Mouse (Mus musculus) C2C12 (cell line): ENCODE data around the gene Prss36. TPM values are rescaled to one million over a fixed set of nuclear protein-coding genes. Genes with fewer than 3 reads are reported as not detected.

Experiments used
- H3K27me3 ChIP-seq: one replicate; pipeline ENCODE4 v1.6.1; 2011; ENCODE audit not compliant: control insufficient read depth, insufficient read depth, insufficient read length
- H3K36me3 ChIP-seq: one replicate; pipeline ENCODE4 v1.6.1; 2011; ENCODE audit not compliant: control insufficient read depth, insufficient read depth
- H3K4me3 ChIP-seq: one replicate; pipeline ENCODE4 v1.5.1; 2011; ENCODE audit warnings: mild to moderate bottlenecking, control low read depth; ENCODE audit not compliant: poor library complexity, insufficient read depth, severe bottlenecking
- H3K79me2 ChIP-seq: one replicate; pipeline ENCODE4 v1.6.1; 2011; ENCODE audit not compliant: control insufficient read depth, insufficient read depth
- H3K79me3 ChIP-seq: one replicate; pipeline ENCODE4 v1.6.1; 2011; ENCODE audit warnings: low read depth, control low read depth
- H3ac ChIP-seq: one replicate; pipeline ENCODE3; 2011; ENCODE audit warnings: low read depth; ENCODE audit not compliant: control insufficient read depth, insufficient read length
- CEBPB ChIP-seq: IDR thresholded peaks from one replicate; pipeline ENCODE4 v1.6.1; 2011; ENCODE audit warnings: low read depth, mild to moderate bottlenecking, control low read depth, moderate library complexity
- CTCF ChIP-seq: IDR thresholded peaks from one replicate; pipeline ENCODE4 v1.5.1; 2011; ENCODE audit not compliant: control insufficient read depth, insufficient read depth, insufficient read length
- FOSL1 ChIP-seq: IDR thresholded peaks from one replicate; pipeline ENCODE4 v1.8.0; 2011; ENCODE audit warnings: mild to moderate bottlenecking, low read length; ENCODE audit not compliant: poor library complexity, insufficient read depth, severe bottlenecking
- MAX ChIP-seq: IDR thresholded peaks from one replicate; pipeline ENCODE4 v1.6.1; 2011; ENCODE audit warnings: mild to moderate bottlenecking, control low read depth
- MYOD1 ChIP-seq: IDR thresholded peaks from one replicate; pipeline ENCODE4 v1.6.1; 2011; ENCODE audit warnings: low read depth; ENCODE audit not compliant: control insufficient read depth, insufficient read length
- MYOG ChIP-seq: IDR thresholded peaks from one replicate; pipeline ENCODE4 v1.6.1; 2011; ENCODE audit not compliant: control insufficient read depth, insufficient read length; ENCODE audit errors: extremely low read depth
- USF1 ChIP-seq: IDR thresholded peaks from one replicate; pipeline ENCODE4 v1.6.1; 2011; ENCODE audit warnings: low read depth, mild to moderate bottlenecking, control low read depth, moderate library complexity
- polyA plus RNA-seq: library from polyadenylated mRNA; unstranded; fragments of >200 nt; fragmentation: generic; extraction: Trizol; gene quantifications from one replicate; pipeline ENCODE4 v1.2.1, GENCODE M21; 2012; ENCODE audit warnings: missing spikeins

Prss36 gene
- polyA plus RNA-seq, 1 experiment: 4.7 TPM

DNA sequence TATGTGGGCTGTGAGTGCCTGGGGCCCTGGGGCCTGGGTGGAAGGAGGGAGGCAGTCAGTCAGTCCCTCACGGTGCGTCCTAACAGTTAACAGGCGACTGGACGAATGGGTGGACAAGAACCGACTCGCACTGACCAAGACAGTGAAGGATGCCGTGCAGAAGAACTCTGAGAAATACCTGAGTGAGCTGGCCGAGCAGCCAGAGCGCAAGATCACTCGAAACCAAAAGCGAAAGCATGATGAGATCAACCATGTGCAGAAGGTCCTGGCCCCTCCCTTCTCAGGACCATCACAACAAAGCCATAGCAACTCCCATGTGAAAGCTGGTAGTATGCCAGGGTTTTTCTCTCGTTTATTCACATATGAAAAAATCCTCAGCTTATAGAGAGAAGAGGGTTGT lies 31.2 kb downstream of the Prss36 start:
- Histone ChIP-seq H3ac (no peak overlapping the region), H3K27me3 (no peaks in the 10 kb centered on the region), H3K36me3 (peaks cover 10% of the 10 kb centered on the region), H3K79me3 (no peaks in the 10 kb centered on the region), H3K4me3 (no peak overlapping the region), H3K79me2 (peaks cover 7% of the 10 kb centered on the region)
- TF ChIP-seq MYOD1 (no peak), MAX (no peak), MYOG (no peak), CEBPB (no peak), FOSL1 (no peak), CTCF (no peak), USF1 (no peak)

DNA sequence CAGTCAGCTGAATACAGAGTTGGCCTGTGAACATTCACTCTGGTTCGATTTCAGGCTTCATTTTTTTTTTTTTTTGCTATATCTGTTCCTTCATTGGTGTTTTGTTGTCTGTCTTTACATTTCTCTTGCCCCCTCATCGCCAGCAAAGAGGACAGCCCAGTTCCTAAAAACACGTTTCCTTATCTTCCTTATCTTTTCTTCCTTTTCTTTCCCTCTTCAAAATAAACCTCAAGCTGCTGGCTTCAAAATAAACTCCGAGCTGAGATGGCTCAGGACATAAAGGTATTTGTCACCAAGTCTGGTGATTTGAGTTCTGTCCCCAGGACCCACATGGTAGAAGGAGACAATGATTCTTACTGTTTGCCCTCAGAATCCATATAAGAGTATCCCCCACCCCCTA lies 33.6 kb downstream of the Prss36 start:
- Histone ChIP-seq H3K4me3 (peak overlapping the region; percentile 61), H3K79me2 (peaks cover 7% of the 10 kb centered on the region), H3K27me3 (no peaks in the 10 kb centered on the region), H3ac (peak overlapping the region; percentile 7), H3K36me3 (peaks cover 17% of the 10 kb centered on the region), H3K79me3 (no peaks in the 10 kb centered on the region)
- TF ChIP-seq USF1: no peak
- no peak for TF ChIP-seq MYOD1
- no peak for TF ChIP-seq MAX
- TF ChIP-seq CTCF: no peak

DNA sequence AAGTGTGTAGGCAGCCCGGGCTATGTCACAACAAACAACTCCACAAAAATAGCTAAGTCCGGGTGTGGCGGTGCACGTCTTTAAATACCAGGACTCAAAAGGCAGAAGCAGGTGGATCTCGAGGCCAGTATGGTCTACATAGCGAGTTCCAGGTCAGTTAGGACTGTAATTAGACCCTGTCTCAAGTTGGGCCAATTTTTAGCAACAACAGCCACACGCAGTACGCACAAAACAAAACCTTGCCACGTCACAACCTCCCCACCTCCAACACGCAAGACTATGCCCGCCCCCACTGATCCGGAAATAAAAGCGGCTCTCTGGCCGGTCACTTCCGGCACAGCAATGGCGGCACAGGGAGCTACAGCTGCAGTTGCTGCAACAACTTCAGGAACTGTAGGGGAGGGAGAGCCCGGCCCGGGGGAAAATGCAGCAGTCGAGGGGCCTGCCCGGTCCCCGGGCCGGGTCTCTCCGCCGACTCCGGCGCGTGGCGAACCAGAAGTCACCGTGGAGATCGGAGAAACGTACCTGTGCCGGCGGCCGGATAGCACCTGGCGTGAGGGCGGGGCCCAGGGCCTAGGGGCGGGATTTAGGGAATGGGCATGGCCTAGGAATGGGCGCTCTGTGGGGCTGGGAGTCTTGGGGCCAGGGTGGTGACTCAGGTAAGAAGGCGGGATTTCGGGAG lies 34.2 kb downstream of the Prss36 start, which contains the start of gene Kat8:
Gene Kat8, plus strand, starts transcription at position 327 of the 682 bp plus-strand sequence.
- no peaks in the 10 kb centered on the region for H3K27me3 ChIP-seq
- no peaks in the 10 kb centered on the region for H3K79me3 ChIP-seq
- peaks cover 21% of the 10 kb centered on the region for H3K36me3 ChIP-seq
- peak within 1 kb of the TSS; percentile 73 for H3ac ChIP-seq
- H3K79me2 ChIP-seq: peaks cover 7% of the 10 kb centered on the region
- peak within 1 kb of the TSS; percentile 61 for H3K4me3 ChIP-seq
- TF ChIP-seq FOSL1 (no peak), CEBPB (no peak), USF1 (no peak), MAX (no peak), CTCF (no peak), MYOD1 (no peak), MYOG (no peak)

DNA sequence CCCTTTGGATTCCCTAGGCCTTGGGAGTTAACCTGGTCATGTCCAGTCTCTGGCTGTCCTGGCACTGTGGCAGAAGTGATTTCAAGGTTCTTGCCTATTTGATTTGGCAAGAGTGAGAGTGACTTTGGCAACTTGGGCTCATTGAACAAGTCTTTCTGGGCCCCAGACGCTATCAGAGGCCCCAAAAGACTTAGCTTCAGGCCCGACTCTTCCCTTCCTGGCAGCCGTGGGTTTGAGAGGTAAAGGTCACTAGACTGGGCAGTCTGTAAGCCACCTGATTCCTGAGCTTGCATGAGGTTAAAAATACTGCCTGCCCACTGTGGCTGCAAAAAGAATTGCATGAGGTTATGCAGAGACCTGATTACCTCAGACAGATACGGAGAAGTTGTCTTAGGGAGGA lies 37.9 kb downstream of the Prss36 start:
- Histone ChIP-seq H3K79me3 (peaks cover 2% of the 10 kb centered on the region), H3K79me2 (peaks cover 17% of the 10 kb centered on the region), H3ac (no peak overlapping the region), H3K4me3 (no peak overlapping the region), H3K36me3 (peaks cover 31% of the 10 kb centered on the region), H3K27me3 (no peaks in the 10 kb centered on the region)
- TF ChIP-seq MYOG: no peak
- no peak for TF ChIP-seq FOSL1
- no peak for TF ChIP-seq CEBPB
- TF ChIP-seq MYOD1: no peak
- no peak for TF ChIP-seq CTCF
- TF ChIP-seq MAX: no peak
- no peak for TF ChIP-seq USF1

DNA sequence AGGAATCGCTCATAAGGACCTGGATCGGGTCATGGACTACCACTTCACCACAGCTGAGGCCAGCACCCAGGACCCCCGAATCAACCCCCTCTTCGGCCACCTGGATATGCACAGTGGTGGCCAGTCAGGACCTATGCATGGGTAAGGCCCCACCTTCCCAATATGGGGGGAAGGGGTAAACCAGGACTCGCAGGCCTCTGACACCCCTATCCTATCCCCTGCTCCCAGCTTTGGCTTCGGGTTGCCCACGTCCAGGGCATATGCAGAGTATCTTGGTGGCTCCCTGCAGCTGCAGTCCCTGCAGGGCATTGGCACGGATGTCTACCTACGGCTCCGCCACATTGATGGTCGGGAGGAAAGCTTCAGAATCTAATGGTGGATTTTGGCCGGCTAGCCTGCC lies 38.6 kb downstream of the Prss36 start:
- peaks cover 13% of the 10 kb centered on the region for H3K79me2 ChIP-seq
- H3K4me3 ChIP-seq: no peak overlapping the region
- H3K79me3 ChIP-seq: peaks cover 2% of the 10 kb centered on the region
- TF ChIP-seq FOSL1 (no peak), USF1 (no peak), MYOG (no peak), MYOD1 (no peak), CEBPB (no peak), CTCF (no peak), MAX (no peak)
- H3K36me3 ChIP-seq: peaks cover 31% of the 10 kb centered on the region
- H3K27me3 ChIP-seq: no peaks in the 10 kb centered on the region
- H3ac ChIP-seq: no peak overlapping the region

DNA sequence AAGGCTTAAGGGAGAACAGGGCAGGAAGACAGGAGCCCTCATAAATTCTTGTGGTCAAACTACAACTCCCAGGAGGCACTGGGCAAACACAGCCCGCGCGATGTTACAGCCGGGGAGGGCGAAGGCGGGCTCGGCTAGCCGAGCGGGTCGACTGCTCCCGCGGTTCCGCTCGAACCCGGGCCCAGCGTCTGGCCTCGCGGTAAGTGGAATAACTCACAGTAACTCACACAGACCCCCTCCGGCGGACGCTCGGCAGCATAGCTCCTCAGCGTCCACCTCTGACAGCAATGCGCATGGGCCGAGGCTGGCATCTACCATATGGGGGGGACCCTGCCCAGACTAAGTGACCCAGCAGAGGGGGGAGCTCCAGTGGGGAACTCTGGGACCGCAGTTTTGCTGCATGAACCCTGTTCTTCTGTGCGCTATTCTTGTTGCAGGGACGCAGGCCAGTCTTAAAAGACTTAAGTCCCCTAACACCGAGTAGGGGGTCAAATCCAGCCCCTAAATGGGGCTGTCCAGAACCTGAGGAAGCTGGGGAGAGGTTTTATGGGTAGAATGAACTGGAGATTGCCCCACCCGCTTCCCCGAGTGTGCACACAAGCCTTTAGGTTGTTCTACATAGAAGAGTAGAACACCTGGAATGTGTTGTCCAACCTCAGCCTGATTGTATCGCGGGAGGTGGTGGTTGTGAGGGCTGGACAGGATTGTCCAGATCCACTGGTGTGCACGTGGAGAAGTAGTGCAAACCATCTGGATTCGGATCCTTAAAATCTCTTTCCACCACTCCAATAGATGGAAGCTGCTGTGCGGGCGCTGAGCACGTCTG lies 42.3 kb downstream of the Prss36 start, which contains the start of gene Bckdk:
Gene Bckdk, plus strand, starts transcription at position 112 of the 826 bp plus-strand sequence.
- TF ChIP-seq FOSL1 (no peak), MYOG (no peak), MYOD1 (no peak), USF1 (no peak), MAX (no peak), CTCF (no peak), CEBPB (no peak)
- Histone ChIP-seq H3K79me2 (peaks cover 10% of the 10 kb centered on the region), H3K36me3 (peaks cover 30% of the 10 kb centered on the region), H3K4me3 (peak within 1 kb of the TSS; percentile 85), H3K79me3 (peaks cover 2% of the 10 kb centered on the region), H3K27me3 (peaks cover 7% of the 10 kb centered on the region), H3ac (peak within 1 kb of the TSS; percentile 76)
